In the genomic region with DNA sequence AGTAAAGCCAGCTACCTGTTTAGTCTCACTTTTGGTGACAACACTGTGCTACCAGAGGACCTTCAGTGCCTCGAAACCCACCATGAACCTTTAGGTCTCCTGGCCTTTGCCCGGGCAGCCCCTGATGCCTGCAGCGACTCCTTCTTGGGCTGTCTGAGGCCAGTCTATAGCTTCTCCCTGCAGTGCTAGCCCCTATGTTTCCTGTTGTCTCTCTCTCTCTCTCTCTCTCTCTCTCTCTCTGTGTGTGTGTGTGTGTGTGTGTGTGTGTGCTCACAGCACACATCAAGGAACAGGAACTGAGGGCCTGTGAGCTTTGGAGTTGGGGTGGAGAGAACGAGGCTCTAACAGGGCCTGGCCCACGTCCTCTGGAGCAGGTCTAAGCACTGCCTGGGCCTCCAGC, we compare ENCODE assay signal across 13 mouse cellular contexts. TPM values are rescaled to one million over a fixed set of nuclear protein-coding genes. Genes with fewer than 3 reads are reported as not detected.
"Had no signal": no experiment of that assay in that cellular context is flagged by ENCODE, and none has a peak within 500 bp of the region (broad histone marks: within the 10 kb centered on the region; RNA-seq: fewer than 3 reads in every experiment).

No protein-coding gene starts in this region.

- H3K4me3 ChIP-seq: limb, embryonic 10.5 days; liver, embryonic 15.5 days; midbrain, embryonic 12.5 days; stomach, embryonic 15.5 days had no signal

- H3K36me3 ChIP-seq: liver, embryonic 15.5 days; midbrain, embryonic 12.5 days had no signal

- H3K9me3 ChIP-seq: limb, embryonic 10.5 days; liver, embryonic 15.5 days; midbrain, embryonic 12.5 days; stomach, embryonic 15.5 days had no signal

- H3K27ac ChIP-seq: kidney, postnatal 0 days; limb, embryonic 10.5 days; liver, embryonic 15.5 days; midbrain, embryonic 12.5 days; stomach, embryonic 15.5 days had no signal

- H3K4me2 ChIP-seq: liver, embryonic 11.5 days; liver, embryonic 15.5 days; midbrain, embryonic 12.5 days; stomach, embryonic 15.5 days had no signal

- H3K27me3 ChIP-seq: liver, embryonic 15.5 days; midbrain, embryonic 12.5 days; stomach, embryonic 15.5 days had no signal

- H3K4me1 ChIP-seq: limb, embryonic 10.5 days; midbrain, embryonic 12.5 days; stomach, embryonic 15.5 days had no signal

- H3K9ac ChIP-seq: liver, embryonic 15.5 days; midbrain, embryonic 12.5 days; stomach, embryonic 15.5 days had no signal

RNA-seq across cellular contexts. Expression of a gene that starts 39.0 kb away (rescaled TPM):
- total RNA-seq: layer of hippocampus, adult 8-10 months; layer of hippocampus, postnatal 14 days; left cerebral cortex, adult 18-20 months; left cerebral cortex, postnatal 14 days had no signal
- polyA plus RNA-seq: limb, embryonic 10.5 days; limb, embryonic 14.5 days; midbrain, embryonic 12.5 days; neural tube, embryonic 14.5 days; testis, adult 2 months had no signal
